Mouse (Mus musculus) CH12.LX (cell line): ENCODE measurements around the gene Rrp12. TPM values are rescaled to one million over a fixed set of nuclear protein-coding genes. Genes with fewer than 3 reads are reported as not detected.

Experiments
- DNase-seq: peaks from one replicate; pipeline ENCODE4 v3.0.0-alpha.2; 2013; ENCODE audit errors: extremely low read depth
- H3K27ac ChIP-seq: 2 replicates; pipeline ENCODE4 v1.5.1; 2012; ENCODE audit warnings: low read depth, mild to moderate bottlenecking, control low read depth, moderate library complexity; ENCODE audit not compliant: insufficient read depth
- H3K27me3 ChIP-seq: replicated peaks from 2 replicates; pipeline ENCODE3; 2012; ENCODE audit warnings: inconsistent platforms
- H3K36me3 ChIP-seq, 2 experiments: replicated peaks in 1 of 2; 2 replicates each; pipeline versions ENCODE3 to v1.6.1; 2012; ENCODE audit warnings: inconsistent platforms in 1 of 2, low read length in 1 of 2, mild to moderate bottlenecking in 1 of 2, mixed read lengths in 1 of 2, moderate library complexity in 1 of 2; ENCODE audit not compliant: control insufficient read depth in 1 of 2, insufficient read depth in 1 of 2
- H3K4me1 ChIP-seq, 2 experiments: 2 replicates each; pipeline ENCODE4 v1.6.1; 2012; ENCODE audit warnings: inconsistent platforms in 1 of 2, moderate library complexity in 1 of 2; ENCODE audit not compliant: insufficient read depth in 2 of 2, control insufficient read depth in 1 of 2
- H3K4me2 ChIP-seq: 2 replicates; pipeline ENCODE4 v1.6.1; 2012; ENCODE audit warnings: low read depth, mild to moderate bottlenecking, control low read depth; ENCODE audit not compliant: poor library complexity, insufficient read depth, severe bottlenecking
- H3K4me3 ChIP-seq, 3 experiments: fragments of 150-350 bp in 1 of 3; sonication (generic) in 1 of 3; replicated peaks in 1 of 3; 2 replicates each; pipeline versions ENCODE3 to v1.5.1; 2011 to 2012; ENCODE audit warnings: low read depth in 2 of 3, low read length in 2 of 3, mild to moderate bottlenecking in 2 of 3, moderate library complexity in 2 of 3, control low read depth in 1 of 3, improper control_type of control experiment in 1 of 3, inconsistent platforms in 1 of 3, mixed read lengths in 1 of 3; ENCODE audit not compliant: poor library complexity in 1 of 3
- H3K79me2 ChIP-seq: replicated peaks from 2 replicates; pipeline ENCODE4 v1.6.1; 2012; ENCODE audit warnings: mild to moderate bottlenecking, moderate library complexity; ENCODE audit not compliant: control insufficient read depth, poor library complexity, insufficient read depth, severe bottlenecking; ENCODE audit errors: extremely low read depth
- H3K9ac ChIP-seq: 2 replicates; pipeline ENCODE4 v1.6.1; 2012; ENCODE audit warnings: low read depth, mild to moderate bottlenecking, control low read depth, moderate library complexity; ENCODE audit not compliant: insufficient read depth
- H3K9me3 ChIP-seq: replicated peaks from 2 replicates; pipeline ENCODE3; 2012; ENCODE audit warnings: low read length, inconsistent platforms, mixed read lengths
- BHLHE40 ChIP-seq: IDR thresholded peaks from 2 replicates; pipeline ENCODE4 v1.6.1; 2011; ENCODE audit warnings: mild to moderate bottlenecking, low read depth, low read length, improper control_type of control experiment
- CHD1 ChIP-seq: IDR thresholded peaks from 2 replicates; pipeline ENCODE4 v1.6.1; 2012; ENCODE audit warnings: low read depth, low read length, improper control_type of control experiment, inconsistent platforms
- CHD2 ChIP-seq: IDR thresholded peaks from 2 replicates; pipeline ENCODE4 v1.6.1; 2011; ENCODE audit warnings: low read length, improper control_type of control experiment
- CTCF ChIP-seq, 2 experiments: IDR thresholded peaks in 1 of 2; conservative IDR thresholded peaks in 1 of 2; 2 replicates each; pipeline ENCODE4 v1.5.1; 2011 to 2012; ENCODE audit warnings: low read depth in 2 of 2, low read length in 2 of 2, improper control_type of control experiment in 1 of 2, inconsistent platforms in 1 of 2, mild to moderate bottlenecking in 1 of 2, moderate library complexity in 1 of 2
- E2F4 ChIP-seq: IDR thresholded peaks from 2 replicates; pipeline ENCODE4 v1.6.1; 2011; ENCODE audit warnings: low read depth, low read length, improper control_type of control experiment; ENCODE audit not compliant: insufficient replicate concordance
- ELF1 ChIP-seq: IDR thresholded peaks from 2 replicates; pipeline ENCODE4 v1.6.1; 2014; ENCODE audit warnings: low read depth, mild to moderate bottlenecking, inconsistent platforms, low read length, improper control_type of control experiment
- EP300 ChIP-seq: IDR thresholded peaks from 2 replicates; pipeline ENCODE4 v1.6.1; 2011; ENCODE audit warnings: low read length, improper control_type of control experiment
- ETS1 ChIP-seq: conservative IDR thresholded peaks from 2 replicates; pipeline ENCODE4 v1.6.1; 2012; ENCODE audit warnings: low read depth, mild to moderate bottlenecking, inconsistent platforms, low read length, improper control_type of control experiment, moderate library complexity
- GABPA ChIP-seq: IDR thresholded peaks from 2 replicates; pipeline ENCODE4 v1.6.1; 2012; ENCODE audit warnings: low read depth, low read length, improper control_type of control experiment, inconsistent platforms; ENCODE audit not compliant: insufficient replicate concordance
- HCFC1 ChIP-seq: IDR thresholded peaks from 2 replicates; pipeline ENCODE4 v1.6.1; 2012; ENCODE audit warnings: low read depth, mild to moderate bottlenecking, inconsistent platforms, low read length, improper control_type of control experiment
- IRF4 ChIP-seq: IDR thresholded peaks from 2 replicates; pipeline ENCODE4 v1.6.1; 2014; ENCODE audit warnings: low read depth, mild to moderate bottlenecking, inconsistent platforms, low read length, improper control_type of control experiment
- JUN ChIP-seq: IDR thresholded peaks from 2 replicates; pipeline ENCODE4 v1.6.1; 2011; ENCODE audit warnings: low read depth, mild to moderate bottlenecking, low read length, improper control_type of control experiment, moderate library complexity; ENCODE audit not compliant: insufficient read depth
- JUND ChIP-seq: conservative IDR thresholded peaks from 2 replicates; pipeline ENCODE4 v1.6.1; 2011; ENCODE audit warnings: low read depth, low read length, improper control_type of control experiment
- KAT2A ChIP-seq: IDR thresholded peaks from 2 replicates; pipeline ENCODE4 v1.6.1; 2012; ENCODE audit warnings: low read length, improper control_type of control experiment, inconsistent platforms; ENCODE audit not compliant: insufficient replicate concordance
- MAFK ChIP-seq: IDR thresholded peaks from 2 replicates; pipeline ENCODE4 v1.6.1; 2011; ENCODE audit warnings: low read length, improper control_type of control experiment; ENCODE audit not compliant: insufficient replicate concordance
- MAX ChIP-seq: IDR thresholded peaks from 2 replicates; pipeline ENCODE4 v1.6.1; 2011; ENCODE audit warnings: low read length, improper control_type of control experiment
- MAZ ChIP-seq: IDR thresholded peaks from 2 replicates; pipeline ENCODE4 v1.6.1; 2012; ENCODE audit warnings: low read depth, mild to moderate bottlenecking, inconsistent platforms, low read length, improper control_type of control experiment, moderate library complexity
- MEF2A ChIP-seq: IDR thresholded peaks from 2 replicates; pipeline ENCODE4 v1.6.1; 2014; ENCODE audit warnings: low read depth, mild to moderate bottlenecking, inconsistent platforms, low read length, improper control_type of control experiment, borderline replicate concordance
- MXI1 ChIP-seq: IDR thresholded peaks from 2 replicates; pipeline ENCODE4 v1.6.1; 2011; ENCODE audit warnings: mild to moderate bottlenecking, low read depth, low read length, improper control_type of control experiment
- MYC ChIP-seq: IDR thresholded peaks from 2 replicates; pipeline ENCODE4 v1.6.1; 2011; ENCODE audit warnings: low read depth, mild to moderate bottlenecking, improper control_type of control experiment, low read length
- NELFE ChIP-seq: IDR thresholded peaks from 2 replicates; pipeline ENCODE4 v1.6.1; 2011; ENCODE audit warnings: low read depth, low read length, improper control_type of control experiment
- NRF1 ChIP-seq: IDR thresholded peaks from 2 replicates; pipeline ENCODE4 v1.6.1; 2014; ENCODE audit warnings: low read depth, mild to moderate bottlenecking, inconsistent platforms, low read length, improper control_type of control experiment, moderate library complexity
- PAX5 ChIP-seq: IDR thresholded peaks from 2 replicates; pipeline ENCODE4 v1.6.1; 2012; ENCODE audit warnings: low read length, inconsistent platforms, mixed read lengths
- POLR2A ChIP-seq: IDR thresholded peaks from 2 replicates; pipeline ENCODE4 v1.6.1; 2011; ENCODE audit warnings: low read depth, mild to moderate bottlenecking, improper control_type of control experiment, low read length
- POLR2AphosphoS2 ChIP-seq: IDR thresholded peaks from 2 replicates; pipeline ENCODE4 v1.6.1; 2011; ENCODE audit warnings: low read depth, low read length, improper control_type of control experiment
- RAD21 ChIP-seq: IDR thresholded peaks from 2 replicates; pipeline ENCODE4 v1.6.1; 2011; ENCODE audit warnings: low read depth, mild to moderate bottlenecking, low read length, improper control_type of control experiment, moderate library complexity
- RCOR1 ChIP-seq: conservative IDR thresholded peaks from 2 replicates; pipeline ENCODE4 v1.6.1; 2012; ENCODE audit warnings: low read depth, mild to moderate bottlenecking, inconsistent platforms, low read length, improper control_type of control experiment
- SIN3A ChIP-seq: IDR thresholded peaks from 2 replicates; pipeline ENCODE4 v1.6.1; 2012; ENCODE audit warnings: low read length, improper control_type of control experiment, inconsistent platforms
- SMC3 ChIP-seq: IDR thresholded peaks from 2 replicates; pipeline ENCODE4 v1.6.1; 2011; ENCODE audit warnings: low read depth, low read length, improper control_type of control experiment
- TBP ChIP-seq: conservative IDR thresholded peaks from 2 replicates; pipeline ENCODE4 v1.6.1; 2011; ENCODE audit warnings: low read depth, low read length, improper control_type of control experiment
- TCF12 ChIP-seq: IDR thresholded peaks from 2 replicates; pipeline ENCODE4 v1.6.1; 2014; ENCODE audit warnings: low read depth, mild to moderate bottlenecking, inconsistent platforms, low read length, improper control_type of control experiment
- UBTF ChIP-seq: IDR thresholded peaks from 2 replicates; pipeline ENCODE4 v1.6.1; 2012; ENCODE audit warnings: low read depth, mild to moderate bottlenecking, inconsistent platforms, low read length, improper control_type of control experiment, moderate library complexity
- USF1 ChIP-seq: IDR thresholded peaks from 2 replicates; pipeline ENCODE4 v1.6.1; 2014; ENCODE audit warnings: low read depth, mild to moderate bottlenecking, inconsistent platforms, low read length, improper control_type of control experiment
- USF2 ChIP-seq: conservative IDR thresholded peaks from 2 replicates; pipeline ENCODE4 v1.6.1; 2011; ENCODE audit warnings: low read depth, low read length, improper control_type of control experiment
- ZC3H11A ChIP-seq: IDR thresholded peaks from 2 replicates; pipeline ENCODE4 v1.6.1; 2012; ENCODE audit warnings: low read depth, mild to moderate bottlenecking, inconsistent platforms, low read length, improper control_type of control experiment
- ZKSCAN1 ChIP-seq: IDR thresholded peaks from 2 replicates; pipeline ENCODE4 v1.6.1; 2012; ENCODE audit warnings: low read depth, inconsistent platforms, low read length, improper control_type of control experiment, borderline replicate concordance
- ZMIZ1 ChIP-seq: IDR thresholded peaks from 2 replicates; pipeline ENCODE4 v1.6.1; 2012; ENCODE audit warnings: low read depth, mild to moderate bottlenecking, inconsistent platforms, low read length, improper control_type of control experiment
- ZNF384 ChIP-seq: IDR thresholded peaks from 2 replicates; pipeline ENCODE4 v1.6.1; 2012; ENCODE audit warnings: low read depth, low read length, improper control_type of control experiment, inconsistent platforms
- dilution Hi-C: fragments of 300-500 bp; cut with MboI; formaldehyde crosslinking; loops from 2 replicates; pipeline ENCODE4 v1.14.3; 2020; ENCODE audit warnings: low sequenced_read_pairs; ENCODE audit not compliant: extremely low pct_unique_long_range_greater_than_20kb, extremely low pct_ligation_motif_present
- in situ Hi-C: fragments of 300-500 bp; cut with MboI; formaldehyde crosslinking; loops from 3 replicates; pipeline ENCODE4 v1.14.3; 2019; ENCODE audit warnings: low sequenced_read_pairs, low pct_ligation_motif_present, low pct_unique_long_range_greater_than_20kb, mixed read lengths
- polyA plus RNA-seq: library from polyadenylated mRNA; unstranded; fragments of >175 nt; gene quantifications from 2 replicates; pipeline ENCODE4 v1.2.1, GENCODE M21; 2012; ENCODE audit warnings: low read depth; ENCODE audit not compliant: insufficient read length
- total RNA-seq, 2 experiments: library from RNA; depleted of rRNA; stranded (reverse); fragments of 300-350 nt in 1 of 2; fragments of >200 nt in 1 of 2; gene quantifications; 2 replicates each; pipeline ENCODE4 v1.2.3; 2012 to 2014

Rrp12 gene
- total and polyA plus RNA-seq, 3 experiments, result 20.1 to 64.3 (median 42.5) TPM

- Histone ChIP-seq H3K9ac (peak within 1 kb of the TSS; percentile 80), H3K36me3 (peaks cover 13 to 27% of the 10 kb centered on the region in 2 experiments), H3K4me2 (peak within 1 kb of the TSS; percentile 98), H3K9me3 (no peaks in the 10 kb centered on the region), H3K4me1 (peaks cover 6 to 20% of the 10 kb centered on the region in 2 experiments; a peak in 3 of 4 replicates), H3K79me2 (peaks cover 42% of the 10 kb centered on the region), H3K4me3 (peak within 1 kb of the TSS; percentile 78 to 99 (median 96)), H3K27ac (peak within 1 kb of the TSS; percentile 63), H3K27me3 (no peaks in the 10 kb centered on the region)
- dilution Hi-C loops (no loop called here), in situ Hi-C loops (no loop called here)
- TF ChIP-seq MEF2A (peak; percentile 13; the same call in 1 of the 2 replicates), IRF4 (peak; percentile 36; the same call in 1 of the 2 replicates), MAX (peak; percentile 94), SIN3A (peak; percentile 78), HCFC1 (peak; percentile 55), MAFK (no peak), CHD2 (no peak), CTCF (conservative IDR thresholded peaks at IDR 0.05 in 1 of 2, IDR thresholded peaks at IDR 0.05 in 1 of 2; ENCODE audit: low read depth in 2 of 2, low read length in 2 of 2) (no peak), ZKSCAN1 (no peak), MXI1 (peak; percentile 62; the same call in 1 of the 2 replicates), USF2 (0 out of 2 replicates have a peak, but pooled peaks have one; percentile 5), ZNF384 (peak; percentile 93), ETS1 (no peak), MAZ (peak; percentile 57; the same call in 1 of the 2 replicates), PAX5 (no peak), EP300 (no peak), GABPA (no peak), NELFE (peak; percentile 73), JUND (no peak), TBP (0 out of 2 replicates have a peak, but pooled peaks have one; percentile 33), MYC (peak; percentile 88; the same call in 1 of the 2 replicates), CHD1 (peak; percentile 72; the same call in 1 of the 2 replicates), POLR2AphosphoS2 (peak; percentile 56; the same call in 1 of the 2 replicates), RCOR1 (no peak), JUN (no peak), E2F4 (no peak), ELF1 (peak; percentile 82), RAD21 (no peak), POLR2A (peak; percentile 93), KAT2A (no peak), ZMIZ1 (peak; percentile 81; the same call in 1 of the 2 replicates), SMC3 (no peak), USF1 (no peak), NRF1 (peak; percentile 88), TCF12 (peak; percentile 71; the same call in 1 of the 2 replicates), BHLHE40 (peak; percentile 67), ZC3H11A (no peak), UBTF (no peak)
- DNase-seq, result peak; percentile 98
Measured at GRCm38 (mm10) chr19:41911178-41912073, 15.5 kb upstream of the Rrp12 start, which contains the start of gene Pgam1. Pgam1 (plus strand) TSS chr19:41911923.
